Mouse (Mus musculus): ENCODE results near the gene Nup133.

DNA sequence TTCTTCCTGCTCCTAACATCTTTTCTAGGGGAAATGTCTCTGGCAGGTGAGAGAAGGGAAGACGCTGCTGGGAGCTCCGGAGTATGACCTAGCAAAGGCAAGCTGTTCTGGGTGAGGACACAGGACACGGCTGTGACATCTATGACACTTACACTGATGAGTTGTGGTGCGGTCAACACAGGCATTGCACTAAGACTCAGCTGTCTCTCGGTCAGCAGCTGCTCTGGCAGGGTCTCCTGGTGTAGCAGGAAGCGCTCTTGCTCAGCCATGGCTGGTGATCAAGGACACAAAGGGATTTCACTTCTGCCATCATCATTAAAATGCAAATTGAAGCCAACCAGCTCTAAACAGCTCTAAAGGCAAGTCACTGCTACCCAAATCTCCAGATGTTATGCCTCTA lies 41.5 kb downstream of the Nup133 start:
- no peak for TF ChIP-seq MYC (IDR thresholded peaks at IDR 0.05; ENCODE audit: low read depth, low read length)
- no peak for TF ChIP-seq CTCF (IDR thresholded peaks at IDR 0.05 in 2 of 3, conservative IDR thresholded peaks at IDR 0.05 in 1 of 3; ENCODE audit: control insufficient read depth in 1 of 3, insufficient read depth in 1 of 3, low read depth in 2 of 3, low read length in 3 of 3, poor library complexity in 1 of 3, severe bottlenecking in 1 of 3)
- no peak for TF ChIP-seq POLR2A (IDR thresholded peaks at IDR 0.05; ENCODE audit: control insufficient read depth in 1 of 2, insufficient read depth in 1 of 2, low read depth in 1 of 2, low read length in 2 of 2, poor library complexity in 1 of 2)
- no peak for TF ChIP-seq UBTF (IDR thresholded peaks at IDR 0.05; ENCODE audit: borderline replicate concordance, insufficient read depth, low read depth, low read length)
- TF ChIP-seq NELFE (IDR thresholded peaks at IDR 0.05; ENCODE audit: low read depth, low read length): no peak
